Mouse (Mus musculus): ENCODE results near the gene Med19. TPM values are rescaled to one million over a fixed set of nuclear protein-coding genes. Genes with fewer than 3 reads are reported as not detected.
A peak's percentile ranks its signal among the peaks of the same experiment; 100 is the strongest.

Gene Med19
- polyA plus RNA-seq, 1 experiment from 2014 or later: 34.0 TPM

DNA sequence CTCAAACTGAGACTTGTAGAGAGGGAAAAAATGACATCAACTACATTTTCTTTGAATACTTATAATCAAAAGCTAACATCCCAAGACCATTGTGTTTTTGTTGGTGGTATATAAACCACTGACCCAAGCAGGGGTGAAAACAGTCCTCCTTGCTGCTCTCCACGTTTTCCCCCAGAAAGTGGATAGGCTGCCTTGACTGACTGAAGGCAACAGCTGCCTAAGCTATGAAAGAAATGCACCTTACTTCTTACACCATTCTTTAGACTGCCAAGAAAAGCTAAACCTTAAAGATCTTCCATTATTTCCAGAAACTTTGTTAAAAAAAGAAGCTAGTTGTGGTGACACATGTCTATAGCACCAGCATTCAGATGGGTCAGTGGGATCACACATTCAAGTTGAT, 32.1 kb upstream of the Med19 start:
- no peaks in the 10 kb centered on the region for H3K9me3 ChIP-seq (replicated peaks)
- H3K36me3 ChIP-seq: no peaks in the 10 kb centered on the region
- H3K4me3 ChIP-seq (replicated peaks): no peak overlapping the region
- no peak overlapping the region for H3K9ac ChIP-seq
- peaks cover 4% of the 10 kb centered on the region; the same call in 1 of the 2 replicates for H3K4me1 ChIP-seq
- no peak overlapping the region for H3K27ac ChIP-seq (replicated peaks)
- ATAC-seq (ENCODE audit: insufficient number of reproducible peaks, low FRiP score, low TSS enrichment, low read depth): no peak
- no peaks in the 10 kb centered on the region for H3K27me3 ChIP-seq
- WGBS: 75% methylated on average over 1 of the region's 1 CpGs
- no peak overlapping the region for H3K4me2 ChIP-seq (replicated peaks)

DNA sequence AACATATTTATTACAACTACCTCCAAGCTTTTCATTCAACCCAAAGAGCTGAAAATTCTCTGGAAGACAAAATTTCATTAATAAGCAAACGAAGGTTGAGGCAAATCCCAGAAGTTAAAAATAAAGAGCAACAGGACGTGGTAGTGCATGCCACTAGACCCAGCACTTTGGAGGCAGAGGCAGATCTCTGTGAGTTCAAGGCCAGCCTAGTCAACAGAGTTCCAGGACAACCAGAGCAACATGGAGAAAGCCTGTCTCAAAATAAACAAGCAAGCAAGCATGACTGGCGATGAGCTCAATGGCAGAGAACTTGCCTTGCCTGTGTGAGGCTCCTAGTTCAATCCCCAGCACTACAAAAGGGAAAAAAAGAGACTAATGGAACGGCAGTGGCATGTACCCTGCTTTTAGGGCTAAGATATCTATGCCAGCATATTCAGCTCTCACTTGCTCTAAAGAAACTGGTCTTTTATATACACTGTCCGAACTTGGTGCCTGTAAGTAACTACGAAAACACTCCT, 31.1 kb upstream of the Med19 start:
- H3K27me3 ChIP-seq: no peaks in the 10 kb centered on the region
- H3K36me3 ChIP-seq: no peaks in the 10 kb centered on the region
- no peak overlapping the region for H3K27ac ChIP-seq (replicated peaks)
- H3K4me1 ChIP-seq: peaks cover 4% of the 10 kb centered on the region; the same call in 1 of the 2 replicates
- 0 out of 2 replicates have a peak overlapping the region, but pooled peaks have one; percentile 0 for H3K4me3 ChIP-seq (replicated peaks)
- WGBS: 90% methylated on average over 6 of the region's 6 CpGs
- no peak overlapping the region for H3K9ac ChIP-seq
- ATAC-seq (ENCODE audit: insufficient number of reproducible peaks, low FRiP score, low TSS enrichment, low read depth): no peak
- no peak overlapping the region for H3K4me2 ChIP-seq (replicated peaks)
- no peaks in the 10 kb centered on the region for H3K9me3 ChIP-seq (replicated peaks)

DNA sequence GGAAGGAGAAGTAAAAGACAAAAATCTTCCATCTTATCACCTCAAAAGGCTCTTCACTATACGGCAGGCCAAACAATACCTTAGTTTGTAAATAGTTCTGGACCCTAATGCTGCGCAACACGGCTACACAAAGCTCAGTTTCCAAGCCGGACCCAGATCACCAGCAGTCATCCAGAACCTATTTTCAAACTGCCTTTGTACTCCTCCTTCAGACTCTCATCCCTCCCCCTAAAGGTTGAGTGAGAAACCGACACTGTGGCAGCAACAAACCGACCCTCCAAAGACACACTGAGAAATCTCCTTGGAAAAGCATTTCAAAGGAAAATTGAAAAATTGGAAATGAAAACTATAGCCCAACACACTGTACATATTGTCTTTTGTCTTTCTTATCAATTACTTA, 29.8 kb upstream of the Med19 start:
- H3K9me3 ChIP-seq (replicated peaks): no peaks in the 10 kb centered on the region
- H3K4me2 ChIP-seq (replicated peaks): peak overlapping the region; percentile 57
- 0 out of 2 replicates have a peak overlapping the region, but pooled peaks have one; percentile 18 for H3K9ac ChIP-seq
- 0 out of 2 replicates have a peak overlapping the region, but pooled peaks have one; percentile 8 for H3K27ac ChIP-seq (replicated peaks)
- no peaks in the 10 kb centered on the region for H3K27me3 ChIP-seq
- 32% methylated on average over 6 of the region's 6 CpGs for WGBS
- H3K4me3 ChIP-seq (replicated peaks): peak overlapping the region; percentile 70
- peaks cover 4% of the 10 kb centered on the region; the same call in 1 of the 2 replicates for H3K4me1 ChIP-seq
- no peaks in the 10 kb centered on the region for H3K36me3 ChIP-seq
- ATAC-seq (ENCODE audit: insufficient number of reproducible peaks, low FRiP score, low TSS enrichment, low read depth): no peak

DNA sequence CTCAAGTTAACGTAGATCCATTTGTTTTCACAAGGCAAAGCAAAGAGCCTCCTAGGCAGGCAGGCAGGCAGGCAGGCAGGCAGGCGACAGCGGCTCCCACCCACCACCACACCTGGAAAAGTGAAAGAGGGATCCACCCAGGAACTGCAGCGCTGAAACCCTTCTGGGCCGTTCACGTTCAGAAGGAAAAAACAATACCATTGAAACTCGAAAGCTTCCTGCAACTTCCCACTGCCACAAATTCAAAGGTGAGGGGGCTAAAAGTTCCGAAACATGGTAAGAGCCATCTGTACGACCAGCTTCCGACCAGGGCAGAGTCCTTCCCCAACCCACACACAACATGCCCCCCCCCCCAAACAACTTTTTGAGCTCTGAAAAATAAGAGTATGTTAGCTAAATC, 28.5 kb upstream of the Med19 start:
- H3K27ac ChIP-seq (replicated peaks): peak overlapping the region; percentile 99
- H3K4me1 ChIP-seq: no peaks in the 10 kb centered on the region
- H3K36me3 ChIP-seq: no peaks in the 10 kb centered on the region
- under 1% methylated on average over 10 of the region's 10 CpGs for WGBS
- peak overlapping the region; percentile 57 for H3K4me2 ChIP-seq (replicated peaks)
- ATAC-seq (ENCODE audit: insufficient number of reproducible peaks, low FRiP score, low TSS enrichment, low read depth): no peak
- peak overlapping the region; percentile 70 for H3K4me3 ChIP-seq (replicated peaks)
- no peaks in the 10 kb centered on the region for H3K9me3 ChIP-seq (replicated peaks)
- H3K27me3 ChIP-seq: no peaks in the 10 kb centered on the region
- peak overlapping the region; percentile 83 for H3K9ac ChIP-seq

DNA sequence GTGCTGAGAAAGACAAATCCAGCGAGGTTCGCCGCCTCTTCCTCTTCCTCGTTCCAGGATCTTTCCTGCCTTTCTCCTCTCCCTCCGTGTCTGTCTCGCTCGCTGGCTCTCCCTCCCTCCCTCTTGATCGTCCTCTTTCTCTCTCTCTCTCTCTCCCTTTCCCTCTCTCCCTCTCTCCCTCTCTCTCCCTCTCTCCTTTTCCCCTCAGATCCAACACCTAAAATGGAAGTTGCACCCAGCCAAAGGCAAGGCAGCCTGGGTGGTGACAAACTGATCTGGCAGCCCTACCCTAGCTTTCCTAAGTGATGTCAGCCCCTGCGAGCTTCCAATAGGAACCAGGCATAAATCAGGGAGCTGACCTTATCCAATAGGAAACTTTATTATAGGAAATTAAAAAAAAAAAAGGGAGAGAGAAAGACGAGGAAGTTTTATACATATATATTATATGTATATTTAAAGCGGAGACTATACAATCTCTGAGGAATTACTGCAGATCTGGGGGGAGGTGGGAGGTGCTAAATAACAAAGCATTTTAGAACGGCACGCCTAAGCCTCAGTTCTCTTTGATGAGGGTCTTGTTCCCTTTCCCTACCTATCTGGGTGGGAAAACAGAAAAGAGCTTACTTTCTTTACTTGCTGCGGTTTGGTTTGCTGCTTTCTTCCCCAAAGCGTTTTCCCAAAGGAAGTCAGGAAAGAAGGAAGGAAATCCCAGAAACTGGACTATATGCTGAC, 27.6 kb upstream of the Med19 start, which contains the start of gene Ctnnd1:
TSS of gene Ctnnd1 (minus strand) at position 302 of the 732 bp plus-strand sequence.
- Histone ChIP-seq H3K27ac (replicated peaks) (peak within 1 kb of the TSS; percentile 99), H3K9me3 (replicated peaks) (no peaks in the 10 kb centered on the region), H3K27me3 (no peaks in the 10 kb centered on the region), H3K36me3 (no peaks in the 10 kb centered on the region), H3K4me2 (replicated peaks) (peak within 1 kb of the TSS; percentile 57), H3K4me1 (no peaks in the 10 kb centered on the region), H3K9ac (peak within 1 kb of the TSS; percentile 83), H3K4me3 (replicated peaks) (peak within 1 kb of the TSS; percentile 70)
- WGBS: under 1% methylated on average over 15 of the region's 15 CpGs
- peak; percentile 98 for ATAC-seq (ENCODE audit: insufficient number of reproducible peaks, low FRiP score, low TSS enrichment, low read depth)

DNA sequence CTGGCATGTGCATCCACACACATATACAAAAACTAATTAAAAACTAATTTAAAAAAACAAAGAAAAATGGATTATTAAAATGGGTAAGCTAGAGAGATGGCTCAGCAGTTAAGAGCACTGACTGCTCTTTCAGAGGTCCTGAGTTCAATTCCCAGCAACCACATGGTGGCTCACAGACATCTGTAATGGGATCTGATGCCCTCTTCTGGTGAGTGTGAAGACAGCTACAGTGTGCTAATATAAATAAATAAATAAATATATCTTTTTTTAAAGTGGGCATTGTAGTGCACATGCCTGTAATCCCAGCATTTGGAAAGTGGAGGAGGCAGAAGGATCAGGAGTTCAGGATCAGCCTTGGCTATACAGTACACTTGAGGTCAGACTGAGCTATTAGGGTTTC, 24.8 kb upstream of the Med19 start:
- Histone ChIP-seq H3K9ac (no peak overlapping the region), H3K27ac (replicated peaks) (no peak overlapping the region), H3K4me1 (no peaks in the 10 kb centered on the region), H3K4me2 (replicated peaks) (no peak overlapping the region), H3K36me3 (no peaks in the 10 kb centered on the region), H3K9me3 (replicated peaks) (no peaks in the 10 kb centered on the region), H3K4me3 (replicated peaks) (no peak overlapping the region), H3K27me3 (no peaks in the 10 kb centered on the region)
- ATAC-seq (ENCODE audit: insufficient number of reproducible peaks, low FRiP score, low TSS enrichment, low read depth): no peak

DNA sequence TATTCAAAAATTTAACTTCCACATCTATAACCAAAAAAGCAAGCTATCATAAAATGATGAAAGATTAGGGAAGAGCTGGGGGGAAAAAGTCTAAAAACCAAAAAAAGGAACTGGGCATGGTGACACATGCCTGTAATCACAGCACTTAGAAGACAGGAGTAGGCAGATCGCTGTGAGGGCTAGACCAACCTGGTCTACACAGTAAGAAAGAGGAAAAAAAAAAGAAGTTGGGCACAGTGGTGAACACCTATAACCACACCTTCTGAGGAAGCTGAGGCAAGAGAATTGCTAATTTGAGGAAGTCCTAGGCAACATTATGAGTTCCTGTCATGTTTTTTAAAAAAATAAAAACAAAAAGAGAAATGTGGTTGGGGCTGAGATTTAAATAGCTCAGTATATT, 22.3 kb upstream of the Med19 start:
- Histone ChIP-seq H3K4me3 (replicated peaks) (no peak overlapping the region), H3K4me2 (replicated peaks) (no peak overlapping the region), H3K27ac (replicated peaks) (no peak overlapping the region), H3K4me1 (no peaks in the 10 kb centered on the region), H3K36me3 (no peaks in the 10 kb centered on the region), H3K9ac (no peak overlapping the region), H3K9me3 (replicated peaks) (no peaks in the 10 kb centered on the region), H3K27me3 (no peaks in the 10 kb centered on the region)
- no peak for ATAC-seq (ENCODE audit: insufficient number of reproducible peaks, low FRiP score, low TSS enrichment, low read depth)
- WGBS: 59% methylated on average over 1 of the region's 1 CpGs

DNA sequence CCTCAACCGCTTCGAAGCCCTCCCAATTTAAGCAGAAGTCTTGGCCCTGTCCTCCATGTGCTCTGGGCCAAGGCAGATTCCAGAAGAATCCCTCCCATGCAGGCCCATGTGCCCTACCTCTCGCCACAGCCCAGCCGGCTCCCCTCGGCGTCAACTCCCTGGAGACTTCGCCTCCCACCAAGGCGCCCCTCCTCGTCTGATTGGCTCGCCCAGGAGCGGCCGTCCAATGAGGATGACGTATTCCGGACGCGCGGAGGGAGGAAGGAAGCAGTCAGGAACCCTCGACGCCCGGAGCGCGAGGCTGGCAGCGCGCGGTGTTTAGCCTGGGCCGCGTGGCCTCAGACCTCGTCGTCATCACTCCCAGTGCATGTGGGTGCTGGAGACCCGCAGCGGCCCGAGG, 19.4 kb upstream of the Med19 start, which contains the start of gene Btbd18:
TSS of gene Btbd18 (plus strand) at position 274 of the 400 bp plus-strand sequence.
- ATAC-seq (ENCODE audit: insufficient number of reproducible peaks, low FRiP score, low TSS enrichment, low read depth): no peak
- H3K4me3 ChIP-seq (replicated peaks): no peak within 1 kb of the TSS
- no peaks in the 10 kb centered on the region for H3K9me3 ChIP-seq (replicated peaks)
- no peak within 1 kb of the TSS for H3K4me2 ChIP-seq (replicated peaks)
- no peaks in the 10 kb centered on the region for H3K36me3 ChIP-seq
- WGBS: 93% methylated on average over 32 of the region's 32 CpGs
- H3K4me1 ChIP-seq: no peaks in the 10 kb centered on the region
- H3K9ac ChIP-seq: no peak within 1 kb of the TSS
- H3K27me3 ChIP-seq: no peaks in the 10 kb centered on the region
- H3K27ac ChIP-seq (replicated peaks): no peak within 1 kb of the TSS

DNA sequence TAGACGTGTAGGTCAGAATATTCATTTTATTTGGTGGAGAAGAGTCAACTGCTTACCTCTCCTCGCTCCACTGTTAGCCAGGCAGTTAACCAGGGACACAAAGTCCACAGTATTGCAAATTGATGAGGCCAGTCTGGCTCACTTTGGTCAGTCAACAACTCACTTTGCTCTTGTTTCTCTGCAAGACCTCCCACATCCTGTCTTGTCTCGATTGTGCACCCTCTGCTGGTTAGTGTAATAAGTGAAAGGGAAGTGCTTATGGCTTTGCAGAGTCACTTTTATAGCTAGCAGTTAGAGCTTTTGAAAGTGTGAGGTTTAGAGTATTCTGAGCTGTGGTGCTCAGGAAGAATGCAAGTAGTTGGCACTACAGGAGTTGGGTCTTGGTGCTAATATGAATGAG, 17.9 kb upstream of the Med19 start:
- WGBS: 67% methylated on average over 3 of the region's 3 CpGs
- no peaks in the 10 kb centered on the region for H3K27me3 ChIP-seq
- no peak overlapping the region for H3K9ac ChIP-seq
- no peak overlapping the region for H3K27ac ChIP-seq (replicated peaks)
- ATAC-seq (ENCODE audit: insufficient number of reproducible peaks, low FRiP score, low TSS enrichment, low read depth): no peak
- H3K4me1 ChIP-seq: no peaks in the 10 kb centered on the region
- no peaks in the 10 kb centered on the region for H3K36me3 ChIP-seq
- H3K9me3 ChIP-seq (replicated peaks): no peaks in the 10 kb centered on the region
- H3K4me3 ChIP-seq (replicated peaks): no peak overlapping the region
- H3K4me2 ChIP-seq (replicated peaks): no peak overlapping the region

DNA sequence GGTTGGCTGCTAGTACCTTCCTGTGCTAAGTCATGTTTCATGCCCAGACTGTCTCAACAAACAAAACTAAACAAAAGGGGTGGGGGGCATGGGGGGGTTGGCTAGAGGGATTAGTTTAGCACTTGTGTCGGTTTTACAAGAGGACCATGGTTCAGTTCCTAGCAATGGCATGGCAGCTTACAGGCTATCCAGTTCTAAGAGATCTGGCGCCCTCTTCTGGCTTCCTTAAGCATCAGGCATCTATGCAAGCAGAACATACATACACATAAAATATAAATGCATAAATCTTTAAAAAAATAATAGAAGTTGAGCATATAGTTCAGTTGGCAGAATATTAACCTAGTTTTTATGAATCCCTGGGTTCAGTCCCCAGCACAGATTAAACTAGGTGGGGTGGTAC, 15.3 kb upstream of the Med19 start:
- WGBS: 33% methylated on average over 2 of the region's 2 CpGs
- Histone ChIP-seq H3K27me3 (no peaks in the 10 kb centered on the region), H3K36me3 (0 out of 2 replicates have a peak, but pooled peaks cover 3% of the 10 kb centered on the region), H3K27ac (replicated peaks) (no peak overlapping the region), H3K9ac (no peak overlapping the region), H3K4me1 (no peaks in the 10 kb centered on the region), H3K4me2 (replicated peaks) (no peak overlapping the region), H3K4me3 (replicated peaks) (no peak overlapping the region), H3K9me3 (replicated peaks) (no peaks in the 10 kb centered on the region)
- ATAC-seq (ENCODE audit: insufficient number of reproducible peaks, low FRiP score, low TSS enrichment, low read depth): no peak

DNA sequence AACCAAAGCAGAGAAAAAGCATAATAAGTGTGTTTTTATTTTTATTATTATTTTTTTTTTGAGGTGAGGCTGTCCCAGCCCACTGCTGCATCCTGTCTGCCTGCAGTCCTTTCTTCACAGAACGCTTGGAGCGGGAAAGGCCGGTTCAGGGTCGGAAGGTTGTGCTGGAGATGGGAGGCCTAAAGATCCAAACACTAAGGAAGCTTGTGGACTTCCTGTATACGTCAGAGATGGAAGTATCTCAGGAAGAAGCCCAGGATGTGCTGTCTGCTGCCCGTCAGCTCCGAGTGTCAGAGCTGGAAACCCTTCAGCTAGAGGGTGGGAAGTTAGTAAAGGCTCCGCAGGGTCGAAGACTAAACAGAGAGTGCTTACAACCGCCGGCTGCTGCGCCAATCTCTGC, 12.1 kb upstream of the Med19 start:
- Histone ChIP-seq H3K9ac (no peak overlapping the region), H3K27me3 (no peaks in the 10 kb centered on the region), H3K4me2 (replicated peaks) (no peak overlapping the region), H3K4me3 (replicated peaks) (no peak overlapping the region), H3K36me3 (0 out of 2 replicates have a peak, but pooled peaks cover 17% of the 10 kb centered on the region), H3K9me3 (replicated peaks) (no peaks in the 10 kb centered on the region), H3K4me1 (peaks cover 12% of the 10 kb centered on the region), H3K27ac (replicated peaks) (no peak overlapping the region)
- WGBS: 53% methylated on average over 12 of the region's 12 CpGs
- ATAC-seq (ENCODE audit: insufficient number of reproducible peaks, low FRiP score, low TSS enrichment, low read depth): no peak

Measured in embryonic facial prominence, embryonic 15.5 days (tissue).